Mouse (Mus musculus) layer of hippocampus, adult 11-12 months (tissue): ENCODE data around the gene Galm.
A peak's percentile ranks its signal among the peaks of the same experiment; 100 is the strongest.

Experiments used
- DNase-seq: peaks from one replicate; pipeline ENCODE4 v3.0.0; 2022; ENCODE audit warnings: low spot score

Galm gene

GRCm38 (mm10) chr17:80128476-80128990 is 1.3 kb downstream of the Galm start:
- DNase-seq: no peak

- DNase-seq: no peak
These were observed 2.1 kb downstream of the Galm start for GRCm38 (mm10) chr17:80129387-80129786.

GRCm38 (mm10) chr17:80130718-80131430 is 3.6 kb downstream of the Galm start:
- no peak for DNase-seq

GRCm38 (mm10) chr17:80131431-80131766 is 4.1 kb downstream of the Galm start:
- DNase-seq: no peak

GRCm38 (mm10) chr17:80131838-80132237 is 4.6 kb downstream of the Galm start:
- DNase-seq: no peak

GRCm38 (mm10) chr17:80132502-80132901 is 5.2 kb downstream of the Galm start:
- DNase-seq: no peak

- peak; percentile 51 for DNase-seq
These were observed 11.3 kb downstream of the Galm start for GRCm38 (mm10) chr17:80138434-80139162.

- DNase-seq: no peak
These were observed 12.6 kb downstream of the Galm start for GRCm38 (mm10) chr17:80139753-80140444.

GRCm38 (mm10) chr17:80143478-80144232 is 16.4 kb downstream of the Galm start:
- no peak for DNase-seq

- DNase-seq: no peak
These were observed 17.9 kb downstream of the Galm start for GRCm38 (mm10) chr17:80145210-80145609.

- DNase-seq: no peak
These were observed 18.5 kb downstream of the Galm start for GRCm38 (mm10) chr17:80145771-80146170.

GRCm38 (mm10) chr17:80148053-80148994 is 21.1 kb downstream of the Galm start:
- DNase-seq: no peak

GRCm38 (mm10) chr17:80148995-80149388 is 21.7 kb downstream of the Galm start:
- DNase-seq: no peak

- no peak for DNase-seq
These were observed 24.1 kb downstream of the Galm start for GRCm38 (mm10) chr17:80151353-80151752.

- DNase-seq: no peak
These were observed 25.7 kb downstream of the Galm start for GRCm38 (mm10) chr17:80152767-80153630.

- DNase-seq: no peak
These were observed 26.4 kb downstream of the Galm start for GRCm38 (mm10) chr17:80153631-80154030.

- DNase-seq: no peak
These were observed 29.6 kb downstream of the Galm start for GRCm38 (mm10) chr17:80156905-80157304.

GRCm38 (mm10) chr17:80157489-80157888 is 30.2 kb downstream of the Galm start:
- no peak for DNase-seq

- peak; percentile 72 for DNase-seq
These were observed 33.2 kb downstream of the Galm start for GRCm38 (mm10) chr17:80160454-80160853.

- no peak for DNase-seq
These were observed 36.7 kb downstream of the Galm start for GRCm38 (mm10) chr17:80163991-80164390.
